Mouse (Mus musculus): ENCODE results near the gene Akap2.
"Not testable (repeated sequence)": the region's sequence is repeated elsewhere in the genome, so short reads cannot be mapped to it uniquely, and the experiment has no call there.

Akap2 gene

GRCm38 (mm10) chr4:57867454-57867853 lies 150.0 kb downstream of the Akap2 start:
- DNase-seq (ENCODE audit: low read depth): no peak

- no peak for DNase-seq (ENCODE audit: low read depth)
Observed at GRCm38 (mm10) chr4:57879137-57879536, 161.7 kb downstream of the Akap2 start.

GRCm38 (mm10) chr4:57879804-57880357 lies 162.4 kb downstream of the Akap2 start:
- peak; percentile 81 for DNase-seq (ENCODE audit: low read depth)

- DNase-seq (ENCODE audit: low read depth): peak; percentile 76
Observed at GRCm38 (mm10) chr4:57883520-57884421, 166.3 kb downstream of the Akap2 start.

- DNase-seq (ENCODE audit: low read depth): no peak
Observed at GRCm38 (mm10) chr4:57884511-57884910, 167.1 kb downstream of the Akap2 start.

GRCm38 (mm10) chr4:57885186-57885585 lies 167.7 kb downstream of the Akap2 start:
- DNase-seq (ENCODE audit: low read depth): no peak

- DNase-seq (ENCODE audit: low read depth): peak; percentile 73
Observed at GRCm38 (mm10) chr4:57886066-57886887, 168.8 kb downstream of the Akap2 start.

- no peak for DNase-seq (ENCODE audit: low read depth)
Observed at GRCm38 (mm10) chr4:57886888-57887230, 169.4 kb downstream of the Akap2 start.

GRCm38 (mm10) chr4:57888246-57888645 lies 170.8 kb downstream of the Akap2 start:
- no peak for DNase-seq (ENCODE audit: low read depth)

GRCm38 (mm10) chr4:57888978-57889377 lies 171.5 kb downstream of the Akap2 start:
- not testable (repeated sequence) for DNase-seq (ENCODE audit: low read depth)

GRCm38 (mm10) chr4:57889773-57890172 lies 172.3 kb downstream of the Akap2 start:
- no peak for DNase-seq (ENCODE audit: low read depth)

- no peak for DNase-seq (ENCODE audit: low read depth)
Observed at GRCm38 (mm10) chr4:57892001-57892586, 174.6 kb downstream of the Akap2 start.

GRCm38 (mm10) chr4:57895140-57895539 lies 177.7 kb downstream of the Akap2 start:
- DNase-seq (ENCODE audit: low read depth): no peak

- DNase-seq (ENCODE audit: low read depth): no peak
Observed at GRCm38 (mm10) chr4:57895902-57896301, 178.4 kb downstream of the Akap2 start.

- DNase-seq (ENCODE audit: low read depth): no peak
Observed at GRCm38 (mm10) chr4:57896631-57897030, 179.2 kb downstream of the Akap2 start.

GRCm38 (mm10) chr4:57901210-57901609 lies 183.8 kb downstream of the Akap2 start:
- DNase-seq (ENCODE audit: low read depth): peak; percentile 62

GRCm38 (mm10) chr4:57902619-57903018 lies 185.2 kb downstream of the Akap2 start:
- no peak for DNase-seq (ENCODE audit: low read depth)

GRCm38 (mm10) chr4:57904211-57904610 lies 186.8 kb downstream of the Akap2 start:
- DNase-seq (ENCODE audit: low read depth): peak; percentile 91

GRCm38 (mm10) chr4:57904638-57905037 lies 187.2 kb downstream of the Akap2 start:
- DNase-seq (ENCODE audit: low read depth): no peak

- DNase-seq (ENCODE audit: low read depth): peak; percentile 43
Observed at GRCm38 (mm10) chr4:57906708-57907107, 189.3 kb downstream of the Akap2 start.

GRCm38 (mm10) chr4:57908860-57909259 lies 191.4 kb downstream of the Akap2 start:
- no peak for DNase-seq (ENCODE audit: low read depth)

GRCm38 (mm10) chr4:57913021-57913420 lies 195.6 kb downstream of the Akap2 start:
- no peak for DNase-seq (ENCODE audit: low read depth)

All from NIH3T3 (cell line).